Mouse (Mus musculus): Measurements from ENCODE around the gene Prpf4.

DNA sequence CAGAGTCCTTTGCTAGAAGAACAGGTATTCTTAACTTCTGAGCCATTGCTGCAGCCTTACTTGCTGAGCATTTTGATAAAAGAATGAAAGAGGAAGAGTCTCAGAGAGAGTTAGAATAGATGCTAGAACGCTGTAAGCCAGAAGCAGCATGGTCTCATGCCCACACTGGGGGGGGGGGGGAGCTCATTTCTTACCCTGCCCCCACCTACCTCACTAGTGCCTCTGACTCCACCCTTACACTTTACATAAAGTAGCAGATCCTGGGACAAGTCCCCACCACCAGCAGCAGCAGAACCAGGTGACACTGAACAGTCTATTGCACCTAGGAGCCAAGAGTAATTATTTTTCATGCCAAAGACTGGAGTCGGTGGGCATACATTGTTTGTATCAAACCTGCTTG, 66.5 kb downstream of the Prpf4 start:
- TF ChIP-seq POLR2A (IDR thresholded peaks at IDR 0.05; ENCODE audit: low read depth, low read length) (no peak), CTCF (IDR thresholded peaks at IDR 0.05; ENCODE audit: borderline replicate concordance, insufficient read depth, low read length) (no peak)

Data from embryonic fibroblast, embryonic 13.5 days (primary cell).